In genomic region chr14:121036612-121037221, GRCm38 (mm10) we compare ENCODE assay signal across 9 mouse cellular contexts. TPM values are rescaled to one million over a fixed set of nuclear protein-coding genes. Genes with fewer than 3 reads are reported as not detected.
A peak's percentile ranks its signal among the peaks of the same experiment; 100 is the strongest.
DNase-seq lines count a peak whose midpoint lies in the region; ATAC-seq and TF ChIP-seq lines count a peak whose summit lies in the region.
"Had no signal": no experiment of that assay in that cellular context is flagged by ENCODE, and none has a peak within 500 bp of the region (broad histone marks: within the 10 kb centered on the region; RNA-seq: fewer than 3 reads in every experiment).

No protein-coding gene starts in this region.

- under 1% methylated on average over 19 of the region's 19 CpGs for WGBS in kidney, embryonic 14.5 days
- WGBS in midbrain, embryonic 11.5 days, result 3% methylated on average over 19 of the region's 19 CpGs

- no peaks in the 10 kb centered on the region for H3K36me3 ChIP-seq in kidney, embryonic 14.5 days (ENCODE audit: control insufficient read depth, insufficient read depth, low read length)
- no peaks in the 10 kb centered on the region for H3K36me3 ChIP-seq in midbrain, embryonic 11.5 days (ENCODE audit: control insufficient read depth, insufficient read depth, low read length)

- peak overlapping the region; percentile 95 for H3K4me2 ChIP-seq in kidney, embryonic 14.5 days (replicated peaks; ENCODE audit: low read depth, low read length)
- peak overlapping the region; percentile 91 for H3K4me2 ChIP-seq in midbrain, embryonic 11.5 days

- no peak for ATAC-seq in kidney, embryonic 14.5 days (ENCODE audit: low FRiP score, low TSS enrichment)
- ATAC-seq in midbrain, embryonic 11.5 days (ENCODE audit: low FRiP score), result no peak

- peak overlapping the region; percentile 58; the same call in 1 of the 2 replicates for H3K4me3 ChIP-seq in bone marrow macrophage, adult 2 months (ENCODE audit: insufficient read depth, low read length)
- H3K4me3 ChIP-seq in kidney, embryonic 14.5 days (ENCODE audit: low read length), result peak overlapping the region; percentile 84
- peak overlapping the region; percentile 84 for H3K4me3 ChIP-seq in midbrain, embryonic 11.5 days (ENCODE audit: low read depth, low read length)

- no peak for TF ChIP-seq POLR2A in bone marrow macrophage, adult 2 months (IDR thresholded peaks at IDR 0.05; ENCODE audit: borderline replicate concordance, low read depth, low read length)

- H3K27ac ChIP-seq in bone marrow macrophage, adult 2 months (ENCODE audit: insufficient read depth, low read depth, low read length), result no peak overlapping the region
- peak overlapping the region; percentile 90; the same call in 1 of the 2 replicates for H3K27ac ChIP-seq in kidney, embryonic 14.5 days (ENCODE audit: low read depth, low read length)
- H3K27ac ChIP-seq in midbrain, embryonic 11.5 days (ENCODE audit: low read depth, low read length), result no peak overlapping the region

- H3K27me3 ChIP-seq in kidney, embryonic 14.5 days (ENCODE audit: control insufficient read depth, insufficient read depth, low read length), result no peaks in the 10 kb centered on the region
- peaks cover 13% of the 10 kb centered on the region for H3K27me3 ChIP-seq in midbrain, embryonic 11.5 days (ENCODE audit: control insufficient read depth, insufficient read depth, low read length)
- H3K27me3 ChIP-seq: Patski had no signal

- H3K9me3 ChIP-seq in kidney, embryonic 14.5 days (ENCODE audit: control insufficient read depth, low read length), result no peaks in the 10 kb centered on the region
- no peaks in the 10 kb centered on the region for H3K9me3 ChIP-seq in midbrain, embryonic 11.5 days (ENCODE audit: control insufficient read depth, low read length)

- TF ChIP-seq CTCF in bone marrow macrophage, adult 2 months (IDR thresholded peaks at IDR 0.05; ENCODE audit: low read depth, low read length), result no peak

- H3K4me1 ChIP-seq in bone marrow macrophage, adult 2 months (ENCODE audit: control insufficient read depth, insufficient read depth, low read length), result peaks cover 4% of the 10 kb centered on the region; the same call in 1 of the 2 replicates
- H3K4me1 ChIP-seq in kidney, embryonic 14.5 days (ENCODE audit: control insufficient read depth, insufficient read depth, low read length), result peaks cover 29% of the 10 kb centered on the region
- H3K4me1 ChIP-seq in midbrain, embryonic 11.5 days (ENCODE audit: control insufficient read depth, insufficient read depth, low read length), result 0 out of 2 replicates have a peak, but pooled peaks cover 6% of the 10 kb centered on the region

- H3K9ac ChIP-seq in kidney, embryonic 14.5 days (ENCODE audit: low read depth, low read length), result peak overlapping the region; percentile 98
- H3K9ac ChIP-seq in midbrain, embryonic 11.5 days (ENCODE audit: low read length), result peak overlapping the region; percentile 91

- DNase-seq in heart, adult 11 months, result peak; percentile 90
- no peak for DNase-seq in heart, postnatal 25 days (ENCODE audit: low spot score)
- peak; percentile 29 for DNase-seq in gastrocnemius, postnatal 14 days
- peak; percentile 94 for DNase-seq in midbrain, embryonic 11.5 days (ENCODE audit: low spot score, missing footprints)
- no peak for DNase-seq in right cerebral cortex, adult 18-20 months
- no peak for DNase-seq in layer of hippocampus, adult 9-10 months (ENCODE audit: low spot score)

- intact Hi-C loops in heart, postnatal 25 days (cut with DNase I), result loop anchor here (5.0 to 10.0 kb wide), 5 partner anchors 76 to 418 kb away; partner anchors contain the start of gene Ipo5
- intact Hi-C loops in gastrocnemius, postnatal 14 days (cut with DNase I; ENCODE audit: low total_unique reads), result loop anchor here (5.0 kb wide), 1 partner anchor 181 kb away; no protein-coding TSS in a partner anchor

RNA-seq across cellular contexts. Expression of gene Farp1, which starts 1.7 kb away (rescaled TPM):
- total RNA-seq in heart, postnatal 25 days (2021), result 10 to 100 TPM; 10.7 to 12.0 TPM
- 0.55 and 0.57 TPM in 2 replicates for polyA plus RNA-seq in bone marrow macrophage, adult 2 months (2012; ENCODE audit: insufficient read depth, insufficient read length, missing spikeins)
- total RNA-seq in gastrocnemius, postnatal 14 days (2021), result 10 to 100 TPM; 10.7 to 11.8 TPM
- 32.1 and 43.3 TPM in 2 replicates for polyA plus RNA-seq in kidney, embryonic 14.5 days (2014; fragmentation: Nextera tagmentation; extraction: Ambion mirVana)
- 21.7 and 22.4 TPM in 2 replicates for polyA plus RNA-seq in midbrain, embryonic 11.5 days (2014; fragmentation: Nextera tagmentation; extraction: Ambion mirVana)

Comparison
In these comparisons a context has a peak if more than half of its experiments do, and no peak if none do; other contexts are left out.
1. DNase-seq: peak in heart, adult 11 months (single experiment), gastrocnemius, postnatal 14 days (single experiment) and midbrain, embryonic 11.5 days (single experiment); none in heart, postnatal 25 days (single experiment), right cerebral cortex, adult 18-20 months (single experiment) and layer of hippocampus, adult 9-10 months (single experiment).
2. RNA of gene Farp1, which starts 1.7 kb away (polyA plus RNA-seq): 32.1 to 43.3 TPM in kidney, embryonic 14.5 days and 21.7 to 22.4 TPM in midbrain, embryonic 11.5 days; 0.55 to 0.57 TPM in bone marrow macrophage, adult 2 months; every median in the first group is over 10 times any median in the second.
3. Peak in every context shown above with its lines, with median percentiles within 50 percentile points of each other: H3K4me3 ChIP-seq.